Mouse (Mus musculus): Measurements from ENCODE around the gene Dll3.

GRCm38 (mm10) chr7:28318714-28319113, 16.7 kb upstream of the Dll3 start:
- no peak for TF ChIP-seq POLR2A (IDR thresholded peaks at IDR 0.05; ENCODE audit: low read depth, low read length)
- no peak for TF ChIP-seq CTCF (IDR thresholded peaks at IDR 0.05; ENCODE audit: extremely low read depth, insufficient read length, insufficient replicate concordance, low read depth, low read length)
